Mouse (Mus musculus): ENCODE data around the gene Tbc1d8b. TPM values are rescaled to one million over a fixed set of nuclear protein-coding genes. Genes with fewer than 3 reads are reported as not detected.

The Tbc1d8b gene
- polyA plus RNA-seq, 1 experiment from 2014 or later = 3.5 TPM

DNA sequence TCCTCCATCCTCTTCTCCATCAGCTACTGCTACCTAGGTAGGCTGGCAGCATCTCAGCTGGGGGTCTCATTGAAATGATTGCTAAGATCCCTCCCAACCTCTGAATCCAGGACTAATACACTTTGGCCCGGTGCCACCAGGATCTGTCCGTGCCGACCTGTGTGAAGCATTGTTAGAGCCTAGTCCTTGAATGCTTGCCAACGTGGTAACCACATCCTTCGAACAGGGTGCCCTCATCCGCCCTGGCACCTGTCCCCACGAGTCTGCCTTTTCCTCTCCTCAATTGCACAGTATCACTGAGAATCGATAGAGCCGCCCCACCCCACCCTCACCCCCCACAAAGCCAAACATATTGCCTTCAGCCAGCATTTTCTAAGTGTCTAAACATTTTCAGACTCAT lies 113.1 kb downstream of the Tbc1d8b start:
- Histone ChIP-seq H3K36me3 (ENCODE audit: inconsistent target) (no peaks in the 10 kb centered on the region), H3K4me3 (ENCODE audit: inconsistent target) (no peak overlapping the region), H3K79me2 (ENCODE audit: inconsistent target) (no peaks in the 10 kb centered on the region), H3K27ac (no peak overlapping the region)
- WGBS (ENCODE audit: missing documents) = 28% methylated on average over 9 of the region's 9 CpGs

DNA sequence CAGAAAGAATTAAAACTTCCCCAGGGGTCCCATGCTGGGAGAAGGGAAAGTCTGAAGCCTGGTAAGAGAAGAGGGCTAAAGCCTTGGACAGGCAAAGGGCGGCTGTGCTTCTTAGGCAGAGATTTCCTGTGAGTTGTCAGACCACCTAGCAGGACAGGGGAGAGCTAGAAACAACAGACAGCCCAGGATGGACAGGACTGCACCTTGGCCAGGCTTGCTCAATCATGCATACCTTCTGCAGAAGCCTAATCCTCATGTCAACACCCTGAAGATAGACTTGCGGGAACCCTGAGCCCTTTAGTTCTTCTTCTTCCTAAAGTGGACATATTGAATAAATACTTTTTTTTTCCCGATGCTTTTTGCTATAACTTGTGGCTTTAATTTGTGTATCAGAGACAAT lies 115.2 kb downstream of the Tbc1d8b start:
- Histone ChIP-seq H3K4me3 (ENCODE audit: inconsistent target) (no peak overlapping the region), H3K36me3 (ENCODE audit: inconsistent target) (no peaks in the 10 kb centered on the region), H3K79me2 (ENCODE audit: inconsistent target) (no peaks in the 10 kb centered on the region), H3K27ac (no peak overlapping the region)
- 78% methylated on average over 3 of the region's 3 CpGs for WGBS (ENCODE audit: missing documents)

DNA sequence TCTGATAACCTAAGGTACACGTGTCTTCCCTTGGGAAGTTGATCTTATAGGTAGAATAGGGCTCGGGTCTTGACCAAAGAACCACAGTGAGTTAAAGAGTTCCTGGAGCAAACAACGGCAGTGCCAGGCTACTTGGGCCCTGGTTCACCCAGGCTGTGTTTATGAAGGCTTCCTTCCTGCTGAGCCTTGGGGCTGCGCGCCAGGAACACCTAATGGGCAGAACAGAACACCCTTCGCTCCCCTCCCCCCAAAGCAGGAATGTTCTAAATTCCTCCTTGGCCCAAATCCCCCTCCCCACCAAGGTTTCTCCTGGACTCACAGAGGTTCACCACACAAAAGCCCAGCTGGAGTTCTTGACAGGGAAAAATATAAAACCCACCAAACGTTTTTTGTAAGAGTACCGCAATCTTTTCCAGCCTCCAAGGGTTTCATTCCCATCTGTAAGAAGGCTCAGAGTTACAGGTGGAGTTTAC lies 115.6 kb downstream of the Tbc1d8b start, which contains the start of gene Cldn2:
Gene Cldn2, plus strand, starts transcription at position 423 of the 473 bp plus-strand sequence.
- no peak within 1 kb of the TSS for H3K4me3 ChIP-seq (ENCODE audit: inconsistent target)
- WGBS (ENCODE audit: missing documents) = 67% methylated on average over 8 of the region's 8 CpGs

More for the DNA sequence above, 115.6 kb downstream of the Tbc1d8b start, which contains the start of gene Cldn2:
- no peaks in the 10 kb centered on the region for H3K36me3 ChIP-seq (ENCODE audit: inconsistent target)
- H3K27ac ChIP-seq = no peak within 1 kb of the TSS
- no peaks in the 10 kb centered on the region for H3K79me2 ChIP-seq (ENCODE audit: inconsistent target)

Other genes with a start within 250 kb of the Tbc1d8b start
- gene D330045A20Rik, start 204.6 kb upstream of the Tbc1d8b start, polyA plus RNA-seq (2018) = 0.12 to 1.6 TPM (median 0.36 TPM) in 3 replicates
- 69.1 to 171 TPM (median 128 TPM) in 3 replicates for gene Rnf128, start 121.7 kb upstream of the Tbc1d8b start, polyA plus RNA-seq (2018)
- gene Gm15013, start 29.5 kb downstream of the Tbc1d8b start, polyA plus RNA-seq (2018) = not detected in 3 replicates
- not detected in 3 replicates for gene Ripply1, start 97.4 kb downstream of the Tbc1d8b start, polyA plus RNA-seq (2018)
- not detected in 3 replicates for gene Cldn2, start 115.8 kb downstream of the Tbc1d8b start, polyA plus RNA-seq (2018)
- 0.09 to 0.75 TPM (median 0.68 TPM) in 3 replicates for gene Morc4, start 186.7 kb downstream of the Tbc1d8b start, polyA plus RNA-seq (2018)